Mouse (Mus musculus) thymus, adult 2 months (tissue): ENCODE measurements around the gene Rab11fip4.

Experiments
- CTCF ChIP-seq: fragments of 200-500 bp; IDR thresholded peaks from 2 replicates; pipeline ENCODE4 v1.5.1; 2012; ENCODE audit warnings: mild to moderate bottlenecking, control low read depth, low read length, moderate library complexity, borderline replicate concordance; ENCODE audit not compliant: control insufficient read depth, poor library complexity, insufficient read depth; ENCODE audit errors: extremely low read depth
- POLR2A ChIP-seq: fragments of 200-500 bp; IDR thresholded peaks from 2 replicates; pipeline ENCODE4 v1.6.1; 2012; ENCODE audit warnings: mild to moderate bottlenecking, low read length, control low read depth, moderate library complexity; ENCODE audit not compliant: control insufficient read depth, poor library complexity, insufficient read depth; ENCODE audit errors: extremely low read depth

- TF ChIP-seq CTCF (no peak), POLR2A (no peak)
These were observed 82.7 kb downstream of the Rab11fip4 start for GRCm38 (mm10) chr11:79673717-79674116.
